Mouse (Mus musculus) left cerebral cortex, adult 9 months (tissue): ENCODE data around the gene Gm15023.
"Not testable (repeated sequence)": the region's sequence is repeated elsewhere in the genome, so short reads cannot be mapped to it uniquely, and the experiment has no call there.

ENCODE experiments used
- DNase-seq, 2 experiments: peaks; one replicate each; pipeline ENCODE4 v3.0.0; 2022; ENCODE audit warnings: low spot score in 2 of 2

Gene Gm15023

GRCm38 (mm10) chrX:135177532-135177931 lies at the start of gene Gm15023:
TSS of gene Gm15023 (minus strand) at chrX:135177632.
- not testable (repeated sequence) for DNase-seq

- peak; percentile 13 to 32 for DNase-seq
Observed at GRCm38 (mm10) chrX:135210436-135211221, 33.2 kb upstream of the Gm15023 start, which contains the start of gene Tceal6. TSS of gene Tceal6 (minus strand) at chrX:135210687.

GRCm38 (mm10) chrX:135209773-135210435 lies 32.5 kb upstream of the Gm15023 start:
- DNase-seq = peak in 1 of 2 experiments; percentile 7

GRCm38 (mm10) chrX:135189924-135190323 lies 12.5 kb upstream of the Gm15023 start:
- DNase-seq = not testable (repeated sequence)

- DNase-seq = not testable (repeated sequence)
Observed at GRCm38 (mm10) chrX:135188661-135189060, 11.2 kb upstream of the Gm15023 start.
